Mouse (Mus musculus) hindlimb bud, embryonic 11.5 days (tissue): Measurements from ENCODE around the gene Akr1a1.
"Not testable (repeated sequence)": the region's sequence is repeated elsewhere in the genome, so short reads cannot be mapped to it uniquely, and the experiment has no call there.

Source experiments
- DNase-seq: peaks from one replicate; pipeline ENCODE4 v3.0.0-alpha.2; 2012; ENCODE audit warnings: low read depth, low spot score; ENCODE audit errors: extremely low spot score

Gene Akr1a1

GRCm38 (mm10) chr4:116650924-116651796 is at the start of gene Akr1a1:
Akr1a1 (minus strand) TSS chr4:116651680.
- DNase-seq, result peak; percentile 35

GRCm38 (mm10) chr4:116700964-116701363 is 49.5 kb upstream of the Akr1a1 start:
- no peak for DNase-seq

GRCm38 (mm10) chr4:116698693-116699342 is 47.3 kb upstream of the Akr1a1 start:
- DNase-seq, result no peak

- DNase-seq, result no peak
Observed at GRCm38 (mm10) chr4:116693785-116694184, 42.3 kb upstream of the Akr1a1 start.

- no peak for DNase-seq
Observed at GRCm38 (mm10) chr4:116692146-116692545, 40.7 kb upstream of the Akr1a1 start.

GRCm38 (mm10) chr4:116689309-116689876 is 37.9 kb upstream of the Akr1a1 start:
- DNase-seq, result no peak

GRCm38 (mm10) chr4:116687041-116687440 is 35.6 kb upstream of the Akr1a1 start:
- DNase-seq, result no peak

- peak; percentile 82 for DNase-seq
Observed at GRCm38 (mm10) chr4:116685402-116686061, 34.1 kb upstream of the Akr1a1 start, which contains the start of gene Prdx1. Prdx1 (plus strand) TSS chr4:116685544.

- no peak for DNase-seq
Observed at GRCm38 (mm10) chr4:116684665-116685064, 33.2 kb upstream of the Akr1a1 start.

GRCm38 (mm10) chr4:116683957-116684356 is 32.5 kb upstream of the Akr1a1 start:
- DNase-seq, result no peak

GRCm38 (mm10) chr4:116680521-116680920 is 29.0 kb upstream of the Akr1a1 start:
- not testable (repeated sequence) for DNase-seq

- no peak for DNase-seq
Observed at GRCm38 (mm10) chr4:116679141-116679540, 27.7 kb upstream of the Akr1a1 start.

- no peak for DNase-seq
Observed at GRCm38 (mm10) chr4:116677808-116678207, 26.3 kb upstream of the Akr1a1 start.

GRCm38 (mm10) chr4:116676027-116676426 is 24.5 kb upstream of the Akr1a1 start:
- no peak for DNase-seq

- not testable (repeated sequence) for DNase-seq
Observed at GRCm38 (mm10) chr4:116674761-116675160, 23.3 kb upstream of the Akr1a1 start.

- DNase-seq, result no peak
Observed at GRCm38 (mm10) chr4:116672785-116673184, 21.3 kb upstream of the Akr1a1 start.

GRCm38 (mm10) chr4:116669291-116669690 is 17.8 kb upstream of the Akr1a1 start:
- DNase-seq, result no peak

- no peak for DNase-seq
Observed at GRCm38 (mm10) chr4:116668145-116668544, 16.7 kb upstream of the Akr1a1 start.

GRCm38 (mm10) chr4:116666625-116667024 is 15.1 kb upstream of the Akr1a1 start:
- no peak for DNase-seq

GRCm38 (mm10) chr4:116661998-116662397 is 10.5 kb upstream of the Akr1a1 start:
- no peak for DNase-seq

GRCm38 (mm10) chr4:116660829-116661228 is 9.3 kb upstream of the Akr1a1 start:
- no peak for DNase-seq
